Mouse (Mus musculus) layer of hippocampus, adult 11-12 months (tissue): ENCODE measurements around the gene Gsx1.

ENCODE experiments used
- DNase-seq: peaks from one replicate; pipeline ENCODE4 v3.0.0; 2022; ENCODE audit warnings: low spot score

Gsx1 gene

GRCm38 (mm10) chr5:147204905-147205304, 16.4 kb downstream of the Gsx1 start:
- no peak for DNase-seq

- no peak for DNase-seq
Observed at GRCm38 (mm10) chr5:147207852-147208251, 19.4 kb downstream of the Gsx1 start.

GRCm38 (mm10) chr5:147208471-147208870, 20.0 kb downstream of the Gsx1 start:
- DNase-seq, result no peak

- DNase-seq, result peak; percentile 69
Observed at GRCm38 (mm10) chr5:147227354-147228112, 39.0 kb downstream of the Gsx1 start.

- no peak for DNase-seq
Observed at GRCm38 (mm10) chr5:147235406-147236309, 47.2 kb downstream of the Gsx1 start.
